Mouse (Mus musculus): ENCODE measurements around the gene Mrm1.
"Not testable (repeated sequence)": the region's sequence is repeated elsewhere in the genome, so short reads cannot be mapped to it uniquely, and the experiment has no call there.

The Mrm1 gene

DNA sequence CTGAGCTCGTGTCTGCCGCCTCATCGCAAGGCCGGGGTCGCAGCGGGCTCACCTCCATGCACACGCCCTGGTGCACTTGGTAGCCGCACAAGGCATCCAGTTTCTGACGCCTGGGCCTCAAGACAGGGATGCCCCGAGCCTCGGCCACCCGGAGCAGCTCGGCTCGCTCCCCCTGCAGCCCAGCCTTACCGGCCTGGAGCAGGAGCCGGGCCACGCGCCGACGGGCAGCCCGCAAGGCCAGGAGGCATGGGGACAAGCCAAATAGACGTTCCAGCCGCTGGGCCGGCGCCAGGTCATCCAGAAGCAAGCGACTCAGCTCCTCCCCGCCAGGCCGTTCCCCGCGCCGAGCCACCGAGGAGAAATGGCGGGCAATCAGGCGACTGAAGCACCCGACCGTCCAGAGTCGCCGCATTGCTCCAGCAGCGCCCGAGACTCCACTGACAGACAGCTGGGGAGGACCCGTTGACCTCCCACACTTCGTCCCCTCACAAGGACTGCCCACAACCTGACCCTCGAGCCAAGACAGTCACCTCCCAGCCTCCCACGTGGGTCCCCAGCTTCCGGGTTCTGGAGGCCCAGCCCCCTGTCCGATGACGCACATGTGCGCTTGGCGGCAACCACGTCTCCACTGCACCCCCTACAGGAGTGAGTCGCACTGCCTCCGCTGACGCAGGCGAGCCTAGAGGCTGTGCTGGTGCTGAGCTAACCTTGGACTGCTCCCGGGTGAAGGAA, at the start of gene Mrm1:
TSS of gene Mrm1 (minus strand) at position 555 of the 732 bp plus-strand sequence.
- DNase-seq (ENCODE audit: low read depth, low spot score), result peak; percentile 76

GRCm38 (mm10) chr11:84868786-84869259, 49.5 kb upstream of the Mrm1 start:
- DNase-seq (ENCODE audit: low read depth, low spot score), result no peak

- no peak for DNase-seq (ENCODE audit: low read depth, low spot score)
Measured at GRCm38 (mm10) chr11:84867586-84867985, 48.3 kb upstream of the Mrm1 start.

DNA sequence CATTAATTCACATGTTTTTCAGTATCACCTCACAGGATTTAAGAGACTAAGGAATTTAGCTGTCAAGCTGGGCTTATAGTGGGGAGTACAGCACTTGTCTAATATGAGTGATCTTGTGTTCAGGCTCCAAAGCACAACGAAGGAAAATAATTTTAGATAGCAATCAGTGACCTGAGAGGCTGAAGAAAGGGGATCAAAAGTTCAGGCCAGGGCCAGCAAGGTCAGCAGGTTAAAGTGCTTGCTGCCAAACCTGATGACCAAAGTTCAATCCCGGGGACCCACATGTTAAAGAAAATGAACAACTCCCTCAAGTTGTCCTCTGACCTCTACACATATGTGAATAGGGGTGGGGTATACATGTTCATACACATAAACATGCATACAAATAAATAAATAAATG, 46.0 kb upstream of the Mrm1 start:
- no peak for DNase-seq (ENCODE audit: low read depth, low spot score)

DNA sequence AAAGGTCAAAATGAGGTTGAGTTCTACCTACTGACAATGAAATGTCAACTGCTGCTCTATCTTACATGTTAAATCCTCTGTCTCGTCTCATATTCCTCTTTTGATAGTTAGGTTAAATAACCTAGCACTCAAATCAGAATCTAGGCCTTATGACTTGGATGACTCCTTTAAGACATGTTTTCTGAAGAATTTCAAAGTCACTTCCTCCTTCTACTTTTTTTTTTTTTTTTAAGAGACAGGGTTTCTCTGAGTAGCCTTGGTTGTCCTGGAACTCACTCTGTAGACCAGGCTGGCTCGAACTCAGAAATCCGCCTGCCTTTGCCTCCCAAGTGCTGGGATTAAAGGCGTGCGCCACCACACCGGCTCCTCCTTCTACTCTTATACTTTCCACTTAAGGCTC, 36.0 kb upstream of the Mrm1 start:
- DNase-seq (ENCODE audit: low read depth, low spot score), result no peak

GRCm38 (mm10) chr11:84847475-84848090, 28.3 kb upstream of the Mrm1 start:
- no peak for DNase-seq (ENCODE audit: low read depth, low spot score)

DNA sequence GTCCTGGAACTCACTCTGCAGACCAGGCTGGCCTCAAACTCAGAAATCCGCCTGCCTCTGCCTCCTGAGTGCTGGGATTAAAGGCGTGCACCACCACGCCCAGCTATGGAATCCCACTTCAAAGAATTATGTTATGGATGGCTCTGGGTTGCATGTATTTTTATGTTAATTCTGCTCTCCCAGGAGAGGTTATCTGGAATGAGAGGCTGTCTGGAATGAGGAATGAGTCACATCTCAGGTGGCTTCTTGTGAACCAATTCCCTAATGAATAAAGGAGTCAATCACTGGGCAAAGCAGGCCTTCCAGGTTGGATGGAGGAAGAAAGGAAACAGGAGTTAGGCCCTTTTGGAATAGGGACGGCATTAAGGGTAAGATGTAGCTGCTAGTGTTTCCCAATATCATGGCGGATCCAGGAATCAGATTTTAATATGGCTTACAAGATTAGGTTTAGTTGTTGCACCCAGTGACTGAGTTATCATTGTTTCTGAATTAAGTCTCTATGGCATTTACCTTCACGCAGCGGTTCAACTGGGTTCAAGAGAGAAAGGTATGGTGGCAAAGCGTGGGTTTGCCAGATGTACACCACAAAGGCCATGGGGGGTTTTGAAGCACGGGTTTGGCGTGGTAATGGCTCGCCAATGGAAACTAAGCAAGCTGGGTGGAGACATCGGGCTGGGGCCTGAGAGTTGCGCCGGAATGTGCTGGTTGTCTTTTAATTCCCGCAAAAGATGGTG, 27.6 kb upstream of the Mrm1 start:
- no peak for DNase-seq (ENCODE audit: low read depth, low spot score)

DNA sequence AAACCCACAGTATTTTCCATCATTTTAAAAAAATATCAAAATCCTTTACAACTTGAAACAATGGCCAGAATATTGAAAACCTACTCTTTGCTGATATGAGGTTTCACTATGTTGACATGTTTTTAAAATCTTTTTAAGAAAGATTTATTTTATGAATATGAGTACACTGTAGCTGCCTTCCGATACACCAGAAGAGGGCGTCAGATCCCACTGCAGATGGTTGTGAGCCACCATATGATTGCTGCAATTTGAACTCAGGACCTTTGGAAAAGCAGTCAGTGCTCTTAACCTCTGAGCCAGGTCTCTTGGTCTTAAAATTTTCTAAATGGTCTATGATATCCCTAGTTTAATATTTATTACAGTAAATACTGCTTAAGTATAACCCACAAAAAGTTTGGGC, 20.0 kb upstream of the Mrm1 start:
- no peak for DNase-seq (ENCODE audit: low read depth, low spot score)

- DNase-seq (ENCODE audit: low read depth, low spot score), result not testable (repeated sequence)
Measured at GRCm38 (mm10) chr11:84829495-84829894, 10.2 kb upstream of the Mrm1 start.

DNA sequence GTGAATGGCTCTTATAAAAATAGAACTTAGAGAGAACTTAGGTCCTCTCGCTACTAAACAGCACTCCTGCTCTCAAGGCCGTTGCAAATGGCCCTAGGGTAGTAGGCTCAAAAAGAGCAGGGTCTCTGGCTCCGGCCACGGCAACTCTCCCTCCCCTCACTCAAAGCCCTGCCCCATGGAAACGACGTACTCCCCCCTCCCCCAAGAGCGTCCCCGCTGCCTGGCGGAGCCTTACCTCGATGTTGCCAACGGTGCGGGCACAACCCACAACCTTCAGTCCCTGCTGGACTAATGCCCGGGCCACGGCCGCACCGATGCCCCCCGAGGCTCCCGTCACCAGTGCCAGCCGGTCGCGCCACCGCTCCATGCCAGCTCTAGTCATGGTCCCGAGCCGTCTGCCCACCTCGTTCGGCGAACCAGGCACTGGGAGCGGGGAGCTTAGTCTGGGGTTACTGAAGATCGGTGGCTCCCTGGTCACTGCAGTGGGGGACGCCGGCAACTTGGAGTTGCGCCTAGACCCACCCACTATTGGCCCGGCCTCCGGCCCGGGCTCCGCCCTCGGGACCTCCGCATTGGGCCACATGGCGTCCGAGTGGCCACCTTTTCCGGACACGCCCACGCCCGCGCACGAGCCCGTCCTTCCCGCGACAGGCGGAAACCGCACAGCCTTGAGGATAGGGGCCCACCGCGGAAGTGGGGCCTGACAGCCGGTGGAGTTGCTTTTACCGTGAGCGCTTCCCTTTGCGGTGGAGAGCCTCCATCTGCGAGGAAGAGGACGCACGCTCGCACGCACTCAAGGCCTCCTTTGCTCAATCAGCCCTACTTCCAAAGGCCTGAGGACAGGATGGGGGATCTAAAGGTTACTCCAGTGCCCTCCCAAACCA, 9.4 kb upstream of the Mrm1 start, which contains the start of gene Dhrs11:
TSS of gene Dhrs11 (minus strand) at position 479 of the 884 bp plus-strand sequence.
- DNase-seq (ENCODE audit: low read depth, low spot score), result peak; percentile 61

DNA sequence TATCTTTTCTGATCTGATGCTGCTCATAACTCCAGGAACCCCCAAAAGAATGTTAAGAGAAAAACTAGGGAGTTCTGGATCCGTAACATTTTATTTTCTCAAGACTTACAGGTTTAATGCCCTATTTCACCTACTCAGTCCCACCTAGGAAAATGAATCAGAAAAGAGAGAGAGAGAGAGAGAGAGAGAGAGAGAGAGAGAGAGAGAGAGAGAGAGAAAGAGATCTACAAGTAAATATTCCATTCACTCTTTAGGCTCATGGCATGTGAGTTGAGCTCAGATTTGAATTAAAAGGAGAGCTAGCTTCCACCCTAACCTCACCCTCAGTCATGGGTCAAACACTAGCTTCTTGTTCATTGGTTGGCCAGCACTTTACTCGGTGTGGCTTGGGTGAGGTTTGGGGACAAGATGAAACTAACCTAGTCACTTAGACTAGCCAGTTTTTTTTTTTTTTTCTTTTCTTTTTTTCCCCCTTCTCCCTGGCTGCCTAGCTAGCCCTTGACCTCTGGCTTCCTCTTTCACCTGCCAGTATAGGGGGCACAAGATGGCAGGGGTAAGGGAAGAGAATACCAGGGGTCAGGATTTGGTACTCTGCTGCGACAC, 8.7 kb upstream of the Mrm1 start:
- no peak for DNase-seq (ENCODE audit: low read depth, low spot score)

DNA sequence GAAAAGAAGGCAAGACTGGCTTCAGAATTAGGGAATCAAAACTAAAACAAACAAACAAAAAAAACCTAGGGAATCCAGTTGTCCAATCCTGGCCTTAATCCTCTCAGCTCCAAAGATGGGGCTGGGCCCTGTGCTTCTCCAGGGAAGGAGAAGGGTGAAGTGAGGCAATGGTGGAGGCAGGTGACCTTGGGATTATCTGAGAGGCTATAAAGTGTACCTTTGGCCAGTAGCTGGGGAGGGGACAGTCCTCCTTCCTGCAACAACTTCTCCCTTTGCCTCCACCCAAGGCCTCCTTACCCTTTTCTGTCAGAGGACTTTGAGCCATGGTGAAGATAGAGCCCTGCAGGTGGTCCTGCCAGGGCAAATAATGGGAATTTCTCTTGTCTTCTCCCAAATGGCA, 8.2 kb upstream of the Mrm1 start:
- DNase-seq (ENCODE audit: low read depth, low spot score), result no peak

DNA sequence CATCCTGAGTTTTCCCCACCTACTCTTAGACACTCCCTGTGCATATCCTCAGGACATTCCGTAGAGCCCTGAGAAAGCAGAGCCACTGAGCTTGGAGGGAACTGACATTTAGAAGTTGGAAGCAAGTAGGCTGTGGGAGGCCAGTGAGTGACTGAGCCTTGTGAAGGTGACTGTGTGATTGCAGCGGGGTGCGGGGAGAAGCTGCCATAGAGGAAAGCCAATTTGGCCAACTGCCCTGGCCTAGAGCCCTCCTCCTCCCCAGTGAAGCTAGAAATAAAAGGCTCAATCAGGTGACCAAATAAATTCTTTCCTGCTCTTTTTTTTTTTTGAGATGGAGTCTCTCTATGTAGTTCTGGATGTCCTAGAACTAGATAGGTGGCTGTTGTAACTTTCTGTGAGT, 6.9 kb upstream of the Mrm1 start:
- no peak for DNase-seq (ENCODE audit: low read depth, low spot score)

GRCm38 (mm10) chr11:84825261-84825807, 6.0 kb upstream of the Mrm1 start:
- DNase-seq (ENCODE audit: low read depth, low spot score), result no peak

DNA sequence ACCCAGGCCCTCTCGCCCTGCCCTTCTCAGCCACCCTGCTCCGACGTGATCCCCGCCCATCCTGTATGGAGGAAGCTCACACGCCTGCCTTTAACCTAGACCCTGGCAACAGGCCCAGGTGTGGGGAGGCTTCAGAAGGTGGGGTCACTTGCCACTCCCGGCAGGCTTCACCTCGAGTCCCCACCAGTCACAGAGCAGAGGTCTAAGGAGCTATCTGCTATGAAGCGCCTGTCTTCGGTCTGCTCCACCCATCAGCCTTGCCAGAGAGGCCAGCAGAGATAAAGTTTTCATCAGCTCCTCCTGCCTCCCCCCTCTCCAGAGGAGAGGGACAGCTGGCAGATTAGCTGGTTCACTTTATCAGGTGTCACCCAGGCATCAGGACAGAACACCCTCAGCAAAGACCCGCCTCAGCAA, 4.2 kb upstream of the Mrm1 start:
- no peak for DNase-seq (ENCODE audit: low read depth, low spot score)

DNA sequence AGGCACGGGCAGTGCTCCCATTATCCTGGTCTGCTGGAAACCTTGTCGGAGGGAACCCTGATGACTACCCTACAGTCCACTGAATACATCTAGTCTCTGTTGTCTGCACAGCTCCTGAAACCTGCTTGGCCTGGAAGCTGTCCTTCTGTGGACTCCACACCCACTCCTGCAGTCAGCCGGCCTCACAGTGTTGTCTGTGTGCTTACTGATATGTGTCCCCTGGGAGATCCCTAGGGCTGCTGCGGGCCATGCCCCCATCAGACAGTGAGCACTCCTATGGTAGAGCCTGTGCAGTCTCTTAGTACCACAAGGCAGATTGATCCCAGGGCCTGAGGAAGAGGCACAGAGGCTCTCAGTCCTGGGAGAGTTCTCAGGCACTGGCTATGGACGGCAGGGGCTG, 3.2 kb upstream of the Mrm1 start:
- DNase-seq (ENCODE audit: low read depth, low spot score), result no peak

DNA sequence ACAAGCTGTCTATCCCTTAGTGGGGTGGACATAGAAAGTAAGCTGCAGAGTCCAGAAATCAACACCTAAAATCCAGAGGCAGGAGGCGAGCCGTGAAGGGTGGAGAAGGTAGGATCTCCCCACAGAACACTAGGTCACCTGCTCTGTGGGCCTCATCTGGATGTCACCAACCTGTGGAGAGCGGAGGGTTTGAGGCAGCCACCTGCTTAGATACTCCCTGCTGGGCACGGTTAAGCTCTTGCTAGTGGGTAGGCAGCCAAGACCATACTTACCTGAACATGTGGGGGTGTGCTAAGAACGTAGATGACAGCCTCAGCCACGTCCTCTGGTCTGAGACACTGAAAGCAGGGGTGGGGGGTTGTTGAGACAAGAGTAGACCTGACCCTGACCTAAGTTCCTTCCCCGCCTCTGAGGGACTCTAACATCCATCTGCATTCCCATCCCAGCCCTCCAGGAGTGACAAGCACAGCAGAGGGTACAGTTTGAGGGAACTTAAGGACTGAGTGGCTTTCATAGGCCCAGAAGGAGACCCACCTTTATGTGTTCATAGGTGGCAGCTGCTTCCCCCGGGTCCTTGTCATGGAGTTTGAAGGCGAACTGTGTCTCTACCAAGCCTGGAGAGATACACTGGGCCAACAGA, 1.9 kb upstream of the Mrm1 start:
- no peak for DNase-seq (ENCODE audit: low read depth, low spot score)

GRCm38 (mm10) chr11:84818085-84818960, 992 bp downstream of the Mrm1 start:
- peak; percentile 52 for DNase-seq (ENCODE audit: low read depth, low spot score)

- no peak for DNase-seq (ENCODE audit: low read depth, low spot score)
Measured at GRCm38 (mm10) chr11:84817362-84817761, 2.0 kb downstream of the Mrm1 start.
